Mouse (Mus musculus) megakaryocyte, adult 5-6 weeks (primary cell): Measurements from ENCODE around the gene Rere. TPM values are rescaled to one million over a fixed set of nuclear protein-coding genes. Genes with fewer than 3 reads are reported as not detected.
A peak's percentile ranks its signal among the peaks of the same experiment; 100 is the strongest.
"Not testable (repeated sequence)": the region's sequence is repeated elsewhere in the genome, so short reads cannot be mapped to it uniquely, and the experiment has no call there.

Experiments used
- ATAC-seq: 2 replicates; pipeline ENCODE4 v1.8.0; 2016; ENCODE audit warnings: mild to moderate bottlenecking, inconsistent platforms; ENCODE audit not compliant: poor library complexity, severe bottlenecking
- total RNA-seq, 2 experiments: library from RNA; stranded (forward) in 1 of 2; stranded (reverse) in 1 of 2; fragments of 153-499, 151-499 nt in 1 of 2; fragments of 221-1000, 200-1000 nt in 1 of 2; gene quantifications; 2 replicates each; pipeline versions ENCODE4 v1.2.3 to v1.2.4; 2015 to 2017

Gene Rere
- total RNA-seq, 2 experiments from 2014 or later = 16.3 to 65.8 TPM

- peak; percentile 30 for ATAC-seq
Measured at GRCm38 (mm10) chr4:150281891-150282630, 615 bp downstream of the Rere start.

GRCm38 (mm10) chr4:150282631-150283334 is 1.3 kb downstream of the Rere start:
- no peak for ATAC-seq

- no peak for ATAC-seq
Measured at GRCm38 (mm10) chr4:150283335-150283638, 1.8 kb downstream of the Rere start.

- ATAC-seq = no peak
Measured at GRCm38 (mm10) chr4:150283993-150284392, 2.5 kb downstream of the Rere start.

- ATAC-seq = no peak
Measured at GRCm38 (mm10) chr4:150286980-150287379, 5.5 kb downstream of the Rere start.

- not testable (repeated sequence) for ATAC-seq
Measured at GRCm38 (mm10) chr4:150287463-150287862, 6.0 kb downstream of the Rere start.

- ATAC-seq = no peak
Measured at GRCm38 (mm10) chr4:150291900-150292299, 10.5 kb downstream of the Rere start.

- ATAC-seq = no peak
Measured at GRCm38 (mm10) chr4:150294870-150295269, 13.4 kb downstream of the Rere start.

GRCm38 (mm10) chr4:150295966-150296365 is 14.5 kb downstream of the Rere start:
- 0 out of 2 replicates have a peak, but pooled peaks have one; percentile 27 for ATAC-seq

GRCm38 (mm10) chr4:150302726-150303125 is 21.3 kb downstream of the Rere start:
- no peak for ATAC-seq

GRCm38 (mm10) chr4:150306701-150307100 is 25.3 kb downstream of the Rere start:
- no peak for ATAC-seq

GRCm38 (mm10) chr4:150307226-150307625 is 25.8 kb downstream of the Rere start:
- no peak for ATAC-seq

- no peak for ATAC-seq
Measured at GRCm38 (mm10) chr4:150311431-150311830, 30.0 kb downstream of the Rere start.

- ATAC-seq = no peak
Measured at GRCm38 (mm10) chr4:150312646-150313045, 31.2 kb downstream of the Rere start.

- no peak for ATAC-seq
Measured at GRCm38 (mm10) chr4:150315301-150315700, 33.9 kb downstream of the Rere start.

- peak; percentile 96 for ATAC-seq
Measured at GRCm38 (mm10) chr4:150316546-150316945, 35.1 kb downstream of the Rere start.

- no peak for ATAC-seq
Measured at GRCm38 (mm10) chr4:150325046-150325801, 43.8 kb downstream of the Rere start.

- ATAC-seq = no peak
Measured at GRCm38 (mm10) chr4:150326005-150326404, 44.6 kb downstream of the Rere start.

GRCm38 (mm10) chr4:150327476-150327875 is 46.0 kb downstream of the Rere start:
- ATAC-seq = no peak

- ATAC-seq = no peak
Measured at GRCm38 (mm10) chr4:150333927-150334682, 52.7 kb downstream of the Rere start.

GRCm38 (mm10) chr4:150337260-150337659 is 55.8 kb downstream of the Rere start:
- no peak for ATAC-seq
